Mouse (Mus musculus): Measurements from ENCODE around the gene Arhgef12.

DNA sequence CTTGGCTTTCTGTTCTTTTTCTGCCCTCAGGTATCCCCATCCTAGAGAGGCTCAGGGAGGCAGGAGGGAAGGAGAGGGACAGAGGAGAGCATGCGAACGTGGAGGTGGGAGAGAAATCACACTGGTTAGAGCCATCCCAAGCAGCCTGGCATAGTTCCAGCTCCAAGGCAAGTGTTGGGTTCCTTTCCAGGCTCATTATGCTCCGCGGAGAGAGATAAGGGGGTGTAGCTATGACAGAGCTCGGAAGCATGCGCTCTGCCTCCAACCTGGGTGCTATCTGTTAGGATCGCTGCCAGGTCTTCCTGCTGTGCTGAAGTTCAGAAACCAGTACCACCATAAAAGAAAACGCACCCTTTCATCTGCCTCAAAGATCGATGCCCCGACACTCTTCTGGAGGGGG, 43.0 kb upstream of the Arhgef12 start:
- no peak for TF ChIP-seq CTCF (IDR thresholded peaks at IDR 0.05; ENCODE audit: borderline replicate concordance, control insufficient read depth, extremely low read depth, insufficient read depth, low read length, poor library complexity)
- no peak for TF ChIP-seq POLR2A (IDR thresholded peaks at IDR 0.05; ENCODE audit: control insufficient read depth, extremely low read depth, insufficient read depth, low read length, poor library complexity)
